Mouse (Mus musculus) thymus, adult 18-20 months (tissue): ENCODE measurements around the gene Rnf167.
A peak's percentile ranks its signal among the peaks of the same experiment; 100 is the strongest.

ENCODE experiments used
- DNase-seq, 2 experiments: peaks; one replicate each; pipeline ENCODE4 v3.0.0; 2022; ENCODE audit warnings: mixed read lengths in 2 of 2

Gene Rnf167

GRCm38 (mm10) chr11:70655571-70656455 lies 8.8 kb downstream of the Rnf167 start:
- peak; percentile 51 to 68 for DNase-seq

GRCm38 (mm10) chr11:70656456-70656927 lies 9.5 kb downstream of the Rnf167 start:
- no peak for DNase-seq

GRCm38 (mm10) chr11:70656964-70657363 lies 9.9 kb downstream of the Rnf167 start, which contains the start of gene Eno3:
Gene Eno3 (plus strand): TSS chr11:70657202.
- DNase-seq = no peak

GRCm38 (mm10) chr11:70657573-70657972 lies 10.5 kb downstream of the Rnf167 start:
- DNase-seq = no peak

GRCm38 (mm10) chr11:70657991-70658390 lies 11.0 kb downstream of the Rnf167 start:
- no peak for DNase-seq

- no peak for DNase-seq
Measured at GRCm38 (mm10) chr11:70658521-70658920, 11.5 kb downstream of the Rnf167 start.

GRCm38 (mm10) chr11:70658942-70659341 lies 11.9 kb downstream of the Rnf167 start:
- DNase-seq = no peak

- DNase-seq = no peak
Measured at GRCm38 (mm10) chr11:70660571-70660970, 13.5 kb downstream of the Rnf167 start.

GRCm38 (mm10) chr11:70663101-70663500 lies 16.1 kb downstream of the Rnf167 start:
- DNase-seq = no peak

- no peak for DNase-seq
Measured at GRCm38 (mm10) chr11:70663957-70664356, 16.9 kb downstream of the Rnf167 start.

- DNase-seq = no peak
Measured at GRCm38 (mm10) chr11:70664741-70665140, 17.7 kb downstream of the Rnf167 start.

- no peak for DNase-seq
Measured at GRCm38 (mm10) chr11:70666687-70667086, 19.7 kb downstream of the Rnf167 start.

- no peak for DNase-seq
Measured at GRCm38 (mm10) chr11:70667271-70668150, 20.5 kb downstream of the Rnf167 start.

GRCm38 (mm10) chr11:70668335-70668770 lies 21.3 kb downstream of the Rnf167 start:
- DNase-seq = no peak

- DNase-seq = peak; percentile 94 to 98
Measured at GRCm38 (mm10) chr11:70668771-70669505, 21.9 kb downstream of the Rnf167 start, which contains the start of gene Spag7. Gene Spag7 (minus strand): TSS chr11:70669416.

- DNase-seq = peak; percentile 84 to 91
Measured at GRCm38 (mm10) chr11:70669582-70670345, 22.7 kb downstream of the Rnf167 start.

GRCm38 (mm10) chr11:70670483-70670882 lies 23.4 kb downstream of the Rnf167 start:
- no peak for DNase-seq

- DNase-seq = no peak
Measured at GRCm38 (mm10) chr11:70671333-70672047, 24.5 kb downstream of the Rnf167 start.

GRCm38 (mm10) chr11:70674014-70674413 lies 27.0 kb downstream of the Rnf167 start:
- no peak for DNase-seq

- no peak for DNase-seq
Measured at GRCm38 (mm10) chr11:70674501-70674900, 27.5 kb downstream of the Rnf167 start.

- DNase-seq = no peak
Measured at GRCm38 (mm10) chr11:70678092-70678491, 31.1 kb downstream of the Rnf167 start.
